Mouse (Mus musculus) forebrain, embryonic 12.5 days (tissue): ENCODE data around the gene Cbl. TPM values are rescaled to one million over a fixed set of nuclear protein-coding genes. Genes with fewer than 3 reads are reported as not detected.
A peak's percentile ranks its signal among the peaks of the same experiment; 100 is the strongest.

Experiments
- ATAC-seq: fragments of 200-750 bp; cut with Nextera tagmentation; 2 replicates; pipeline ENCODE4 v1.8.0; 2017; ENCODE audit warnings: moderate TSS enrichment; ENCODE audit not compliant: low FRiP score
- H3K27ac ChIP-seq: fragments of 300-500 bp; sonication (generic); 2 replicates; pipeline ENCODE4 v1.5.1; 2016; ENCODE audit warnings: mild to moderate bottlenecking
- H3K27me3 ChIP-seq: fragments of 300-500 bp; sonication (generic); 2 replicates; pipeline ENCODE4 v1.6.1; 2016; ENCODE audit warnings: mild to moderate bottlenecking
- H3K36me3 ChIP-seq: fragments of 300-500 bp; sonication (generic); replicated peaks from 2 replicates; pipeline ENCODE4 v1.6.1; 2016; ENCODE audit warnings: mild to moderate bottlenecking
- H3K4me1 ChIP-seq: fragments of 300-500 bp; sonication (generic); 2 replicates; pipeline ENCODE4 v1.6.1; 2016
- H3K4me2 ChIP-seq: fragments of 300-500 bp; sonication (generic); 2 replicates; pipeline ENCODE4 v1.6.1; 2016; ENCODE audit warnings: mild to moderate bottlenecking, moderate library complexity
- H3K4me3 ChIP-seq: fragments of 300-500 bp; sonication (generic); replicated peaks from 2 replicates; pipeline ENCODE4 v1.5.1; 2016; ENCODE audit warnings: mild to moderate bottlenecking
- H3K9ac ChIP-seq: fragments of 300-500 bp; sonication (generic); 2 replicates; pipeline ENCODE4 v1.6.1; 2016; ENCODE audit warnings: mild to moderate bottlenecking
- H3K9me3 ChIP-seq: fragments of 300-500 bp; sonication (generic); 2 replicates; pipeline ENCODE4 v1.6.1; 2016
- WGBS: fragments of 180-500 bp; shearing (Covaris S2); methylation state at CpG from one replicate; pipeline ENCODE4 v1.1.7; 2016; 5-methylcytosine and 5-hydroxymethylcytosine counted together
- polyA plus RNA-seq: library from polyadenylated mRNA; unstranded; fragments of >200 nt; fragmentation: Nextera tagmentation; extraction: Ambion mirVana; gene quantifications from 2 replicates; pipeline ENCODE4 v1.2.1, GENCODE M21; 2016

The Cbl gene
- polyA plus RNA-seq, 1 experiment from 2014 or later = 28.7 TPM

GRCm38 (mm10) chr9:44175556-44175955 lies 58.3 kb downstream of the Cbl start:
- ATAC-seq = no peak
- peaks cover 9% of the 10 kb centered on the region; the same call in 1 of the 2 replicates for H3K9me3 ChIP-seq
- 89% methylated on average over 6 of the region's 6 CpGs for WGBS

GRCm38 (mm10) chr9:44170691-44171151 lies 63.1 kb downstream of the Cbl start:
- H3K36me3 ChIP-seq = peaks cover 42% of the 10 kb centered on the region

More at GRCm38 (mm10) chr9:44175556-44175955, 58.3 kb downstream of the Cbl start:
- H3K4me1 ChIP-seq = no peaks in the 10 kb centered on the region
- H3K27ac ChIP-seq = no peak overlapping the region
- no peak overlapping the region for H3K4me3 ChIP-seq
- no peak overlapping the region for H3K9ac ChIP-seq
- H3K4me2 ChIP-seq = no peak overlapping the region
- H3K27me3 ChIP-seq = no peaks in the 10 kb centered on the region
- H3K36me3 ChIP-seq = peaks cover 33% of the 10 kb centered on the region

GRCm38 (mm10) chr9:44168931-44169330 lies 64.9 kb downstream of the Cbl start:
- Histone ChIP-seq H3K4me2 (no peak overlapping the region), H3K9ac (no peak overlapping the region), H3K4me1 (no peaks in the 10 kb centered on the region), H3K9me3 (no peaks in the 10 kb centered on the region), H3K27ac (no peak overlapping the region), H3K4me3 (no peak overlapping the region), H3K36me3 (peaks cover 59% of the 10 kb centered on the region), H3K27me3 (no peaks in the 10 kb centered on the region)
- ATAC-seq = no peak
- WGBS = 91% methylated on average over 5 of the region's 5 CpGs

More at GRCm38 (mm10) chr9:44170691-44171151, 63.1 kb downstream of the Cbl start:
- no peak for ATAC-seq
- Histone ChIP-seq H3K4me1 (no peaks in the 10 kb centered on the region), H3K27me3 (no peaks in the 10 kb centered on the region), H3K27ac (no peak overlapping the region), H3K4me2 (no peak overlapping the region), H3K9ac (no peak overlapping the region), H3K4me3 (no peak overlapping the region), H3K9me3 (no peaks in the 10 kb centered on the region)
- 96% methylated on average over 3 of the region's 3 CpGs for WGBS

GRCm38 (mm10) chr9:44159886-44160285 lies 74.0 kb downstream of the Cbl start:
- Histone ChIP-seq H3K27me3 (no peaks in the 10 kb centered on the region), H3K4me1 (no peaks in the 10 kb centered on the region), H3K4me3 (no peak overlapping the region), H3K4me2 (no peak overlapping the region), H3K9ac (no peak overlapping the region), H3K27ac (no peak overlapping the region), H3K9me3 (no peaks in the 10 kb centered on the region), H3K36me3 (peaks cover 75% of the 10 kb centered on the region)
- no peak for ATAC-seq
- WGBS = 89% methylated on average over 3 of the region's 3 CpGs

GRCm38 (mm10) chr9:44147290-44147689 lies 86.6 kb downstream of the Cbl start:
- H3K27ac ChIP-seq = no peak overlapping the region
- WGBS = 64% methylated on average over 3 of the region's 3 CpGs
- H3K4me3 ChIP-seq = no peak overlapping the region
- no peak overlapping the region for H3K4me2 ChIP-seq
- H3K27me3 ChIP-seq = no peaks in the 10 kb centered on the region
- ATAC-seq = no peak
- H3K4me1 ChIP-seq = no peaks in the 10 kb centered on the region
- no peaks in the 10 kb centered on the region for H3K9me3 ChIP-seq
- H3K9ac ChIP-seq = no peak overlapping the region
- H3K36me3 ChIP-seq = peaks cover 51% of the 10 kb centered on the region

- no peak for ATAC-seq
- H3K4me1 ChIP-seq = no peaks in the 10 kb centered on the region
- H3K27ac ChIP-seq = no peak overlapping the region
- H3K9ac ChIP-seq = no peak overlapping the region
- H3K4me2 ChIP-seq = no peak overlapping the region
- no peaks in the 10 kb centered on the region for H3K9me3 ChIP-seq
- no peak overlapping the region for H3K4me3 ChIP-seq
- H3K36me3 ChIP-seq = peaks cover 56% of the 10 kb centered on the region
- no peaks in the 10 kb centered on the region for H3K27me3 ChIP-seq
These were observed 89.2 kb downstream of the Cbl start for GRCm38 (mm10) chr9:44144718-44145060.

GRCm38 (mm10) chr9:44144023-44144717 lies 89.7 kb downstream of the Cbl start:
- WGBS = 22% methylated on average over 6 of the region's 8 CpGs
- H3K4me2 ChIP-seq = no peak overlapping the region
- no peaks in the 10 kb centered on the region for H3K27me3 ChIP-seq
- peaks cover 51% of the 10 kb centered on the region for H3K36me3 ChIP-seq
- no peak for ATAC-seq
- no peaks in the 10 kb centered on the region for H3K9me3 ChIP-seq
- no peak overlapping the region for H3K9ac ChIP-seq
- H3K27ac ChIP-seq = no peak overlapping the region
- H3K4me3 ChIP-seq = no peak overlapping the region
- no peaks in the 10 kb centered on the region for H3K4me1 ChIP-seq

- 67% methylated on average over 5 of the region's 5 CpGs for WGBS
- no peak overlapping the region for H3K9ac ChIP-seq
- peaks cover 44% of the 10 kb centered on the region for H3K36me3 ChIP-seq
- no peak overlapping the region for H3K4me3 ChIP-seq
- H3K4me2 ChIP-seq = no peak overlapping the region
- H3K27me3 ChIP-seq = no peaks in the 10 kb centered on the region
- no peak for ATAC-seq
- H3K4me1 ChIP-seq = no peaks in the 10 kb centered on the region
- H3K9me3 ChIP-seq = no peaks in the 10 kb centered on the region
- no peak overlapping the region for H3K27ac ChIP-seq
These were observed 90.4 kb downstream of the Cbl start for GRCm38 (mm10) chr9:44143421-44143820.

- no peak overlapping the region for H3K9ac ChIP-seq
These were observed 91.9 kb downstream of the Cbl start for GRCm38 (mm10) chr9:44141951-44142350.

GRCm38 (mm10) chr9:44137846-44138245 lies 96.0 kb downstream of the Cbl start:
- peaks cover 42% of the 10 kb centered on the region for H3K27me3 ChIP-seq
- no peaks in the 10 kb centered on the region for H3K9me3 ChIP-seq
- H3K27ac ChIP-seq = no peak overlapping the region
- H3K4me3 ChIP-seq = no peak overlapping the region
- no peak for ATAC-seq
- WGBS = 79% methylated on average over 4 of the region's 4 CpGs
- peaks cover 32% of the 10 kb centered on the region for H3K4me1 ChIP-seq
- no peak overlapping the region for H3K9ac ChIP-seq
- no peak overlapping the region for H3K4me2 ChIP-seq
- H3K36me3 ChIP-seq = peaks cover 31% of the 10 kb centered on the region

More at GRCm38 (mm10) chr9:44141951-44142350, 91.9 kb downstream of the Cbl start:
- no peak overlapping the region for H3K27ac ChIP-seq
- H3K4me2 ChIP-seq = no peak overlapping the region
- WGBS = 66% methylated on average over 5 of the region's 5 CpGs
- no peaks in the 10 kb centered on the region for H3K4me1 ChIP-seq
- no peaks in the 10 kb centered on the region for H3K9me3 ChIP-seq
- no peak overlapping the region for H3K4me3 ChIP-seq
- no peak for ATAC-seq
- H3K27me3 ChIP-seq = peaks cover 1% of the 10 kb centered on the region; the same call in 1 of the 2 replicates
- peaks cover 47% of the 10 kb centered on the region for H3K36me3 ChIP-seq

- peak overlapping the region; percentile 51 for H3K4me3 ChIP-seq
- 65% methylated on average over 7 of the region's 7 CpGs for WGBS
- peaks cover 40% of the 10 kb centered on the region for H3K4me1 ChIP-seq
- peak overlapping the region; percentile 90 for H3K4me2 ChIP-seq
- H3K27me3 ChIP-seq = peaks cover 61% of the 10 kb centered on the region
- no peak for ATAC-seq
- peak overlapping the region; percentile 60; the same call in 1 of the 2 replicates for H3K9ac ChIP-seq
- no peak overlapping the region for H3K27ac ChIP-seq
- peaks cover 18% of the 10 kb centered on the region for H3K36me3 ChIP-seq
- no peaks in the 10 kb centered on the region for H3K9me3 ChIP-seq
These were observed 98.0 kb downstream of the Cbl start for GRCm38 (mm10) chr9:44135731-44136411.

GRCm38 (mm10) chr9:44134851-44135730 lies 98.8 kb downstream of the Cbl start:
- H3K4me1 ChIP-seq = peaks cover 48% of the 10 kb centered on the region
- H3K4me2 ChIP-seq = peak overlapping the region; percentile 90
- peak overlapping the region; percentile 51 for H3K4me3 ChIP-seq
- 0 out of 2 replicates have a peak overlapping the region, but pooled peaks have one; percentile 19 for H3K27ac ChIP-seq
- peak; percentile 13; the same call in 1 of the 2 replicates for ATAC-seq
- no peaks in the 10 kb centered on the region for H3K9me3 ChIP-seq
- peak overlapping the region; percentile 60 for H3K9ac ChIP-seq
- WGBS = 4% methylated on average over 49 of the region's 49 CpGs
- peaks cover 65% of the 10 kb centered on the region for H3K27me3 ChIP-seq
- peaks cover 10% of the 10 kb centered on the region for H3K36me3 ChIP-seq
